Mouse (Mus musculus) midbrain, embryonic 14.5 days (tissue): ENCODE data around the gene Cd99l2. TPM values are rescaled to one million over a fixed set of nuclear protein-coding genes. Genes with fewer than 3 reads are reported as not detected.

Experiments used
- ATAC-seq: fragments of 200-750 bp; cut with Nextera tagmentation; 2 replicates; pipeline ENCODE4 v1.8.0; 2017; ENCODE audit warnings: moderate number of reproducible peaks, moderate library complexity; ENCODE audit not compliant: low FRiP score, low TSS enrichment
- DNase-seq: peaks from one replicate; pipeline ENCODE4 v3.0.0-alpha.2; 2015
- H3K27ac ChIP-seq: fragments of 300-500 bp; sonication (generic); replicated peaks from 2 replicates; pipeline ENCODE4 v1.5.1; 2014; ENCODE audit warnings: mild to moderate bottlenecking, low read depth, low read length, moderate library complexity
- H3K27me3 ChIP-seq: fragments of 300-500 bp; sonication (generic); 2 replicates; pipeline ENCODE4 v1.6.1; 2014; ENCODE audit warnings: low read length, control low read depth, mixed read lengths; ENCODE audit not compliant: control insufficient read depth, insufficient read depth
- H3K36me3 ChIP-seq: fragments of 300-500 bp; sonication (generic); 2 replicates; pipeline ENCODE4 v1.6.1; 2014; ENCODE audit warnings: low read length, control low read depth; ENCODE audit not compliant: control insufficient read depth, insufficient read depth
- H3K4me1 ChIP-seq: fragments of 300-500 bp; sonication (generic); 2 replicates; pipeline ENCODE4 v1.6.1; 2014; ENCODE audit warnings: mild to moderate bottlenecking, antibody characterized with exemption, low read length, control low read depth; ENCODE audit not compliant: control insufficient read depth, insufficient read depth
- H3K4me2 ChIP-seq: fragments of 300-500 bp; sonication (generic); 2 replicates; pipeline ENCODE4 v1.6.1; 2014; ENCODE audit warnings: mild to moderate bottlenecking, low read length, moderate library complexity
- H3K4me3 ChIP-seq: fragments of 300-500 bp; sonication (generic); replicated peaks from 2 replicates; pipeline ENCODE4 v1.5.1; 2014; ENCODE audit warnings: low read depth, low read length
- H3K9ac ChIP-seq: fragments of 300-500 bp; sonication (generic); replicated peaks from 2 replicates; pipeline ENCODE4 v1.6.1; 2014; ENCODE audit warnings: mild to moderate bottlenecking, low read length, moderate library complexity
- H3K9me3 ChIP-seq: fragments of 300-500 bp; sonication (generic); 2 replicates; pipeline ENCODE4 v1.6.1; 2016; ENCODE audit warnings: low read length, control low read depth, mixed read lengths; ENCODE audit not compliant: control insufficient read depth
- WGBS: fragments of 180-500 bp; shearing (Covaris S2); extraction: QIAGEN DNeasy Blood & Tissue Kit; methylation state at CpG from one replicate; pipeline ENCODE4 v1.1.7; 2014; 5-methylcytosine and 5-hydroxymethylcytosine counted together
- polyA plus RNA-seq: library from polyadenylated mRNA; unstranded; fragments of >200 nt; fragmentation: Nextera tagmentation; extraction: Ambion mirVana; gene quantifications from 2 replicates; pipeline ENCODE4 v1.2.1, GENCODE M21; 2014

Cd99l2 gene
- polyA plus RNA-seq, 1 experiment from 2014 or later = 52.8 TPM

- Histone ChIP-seq H3K9ac (no peak overlapping the region), H3K27ac (no peak overlapping the region), H3K4me3 (no peak overlapping the region), H3K4me1 (no peaks in the 10 kb centered on the region), H3K36me3 (no peaks in the 10 kb centered on the region), H3K9me3 (no peaks in the 10 kb centered on the region), H3K27me3 (no peaks in the 10 kb centered on the region), H3K4me2 (no peak overlapping the region)
- DNase-seq (no peak), ATAC-seq (no peak)
- 82% methylated on average over 3 of the region's 3 CpGs for WGBS
Observed at GRCm38 (mm10) chrX:71475992-71476391, 16.7 kb downstream of the Cd99l2 start.

GRCm38 (mm10) chrX:71475497-71475896 lies 17.2 kb downstream of the Cd99l2 start:
- no peak for ATAC-seq

GRCm38 (mm10) chrX:71475084-71475483 lies 17.6 kb downstream of the Cd99l2 start:
- ATAC-seq (no peak), DNase-seq (no peak)
- Histone ChIP-seq H3K9me3 (no peaks in the 10 kb centered on the region), H3K4me1 (no peaks in the 10 kb centered on the region), H3K4me3 (no peak overlapping the region), H3K4me2 (no peak overlapping the region), H3K36me3 (no peaks in the 10 kb centered on the region), H3K27ac (no peak overlapping the region), H3K27me3 (no peaks in the 10 kb centered on the region), H3K9ac (no peak overlapping the region)
- WGBS = 57% methylated on average over 3 of the region's 3 CpGs

More at GRCm38 (mm10) chrX:71475497-71475896, 17.2 kb downstream of the Cd99l2 start:
- H3K36me3 ChIP-seq = no peaks in the 10 kb centered on the region
- no peak overlapping the region for H3K9ac ChIP-seq
- no peaks in the 10 kb centered on the region for H3K27me3 ChIP-seq
- WGBS = 77% methylated on average over 3 of the region's 3 CpGs
- H3K27ac ChIP-seq = no peak overlapping the region
- no peak overlapping the region for H3K4me2 ChIP-seq
- no peak for DNase-seq
- no peaks in the 10 kb centered on the region for H3K9me3 ChIP-seq
- H3K4me1 ChIP-seq = no peaks in the 10 kb centered on the region
- H3K4me3 ChIP-seq = no peak overlapping the region

- no peak overlapping the region for H3K4me2 ChIP-seq
- no peak overlapping the region for H3K9ac ChIP-seq
- H3K4me3 ChIP-seq = no peak overlapping the region
- no peaks in the 10 kb centered on the region for H3K4me1 ChIP-seq
- H3K36me3 ChIP-seq = no peaks in the 10 kb centered on the region
- no peaks in the 10 kb centered on the region for H3K9me3 ChIP-seq
- 82% methylated on average over 3 of the region's 3 CpGs for WGBS
- DNase-seq (no peak), ATAC-seq (no peak)
- no peaks in the 10 kb centered on the region for H3K27me3 ChIP-seq
- H3K27ac ChIP-seq = 0 out of 2 replicates have a peak overlapping the region, but pooled peaks have one; percentile 26
Observed at GRCm38 (mm10) chrX:71474296-71474956, 18.2 kb downstream of the Cd99l2 start.

- 95% methylated on average over 5 of the region's 5 CpGs for WGBS
- Histone ChIP-seq H3K27me3 (no peaks in the 10 kb centered on the region), H3K9ac (no peak overlapping the region), H3K27ac (no peak overlapping the region), H3K4me3 (no peak overlapping the region), H3K4me2 (no peak overlapping the region), H3K4me1 (no peaks in the 10 kb centered on the region), H3K9me3 (no peaks in the 10 kb centered on the region), H3K36me3 (no peaks in the 10 kb centered on the region)
- DNase-seq (no peak), ATAC-seq (no peak)
Observed at GRCm38 (mm10) chrX:71468639-71469295, 23.9 kb downstream of the Cd99l2 start.

GRCm38 (mm10) chrX:71467491-71467890 lies 25.2 kb downstream of the Cd99l2 start:
- no peak overlapping the region for H3K9ac ChIP-seq
- H3K4me2 ChIP-seq = no peak overlapping the region
- H3K27ac ChIP-seq = no peak overlapping the region
- DNase-seq = no peak
- no peaks in the 10 kb centered on the region for H3K9me3 ChIP-seq
- H3K27me3 ChIP-seq = no peaks in the 10 kb centered on the region
- no peak for ATAC-seq
- no peaks in the 10 kb centered on the region for H3K36me3 ChIP-seq
- no peaks in the 10 kb centered on the region for H3K4me1 ChIP-seq
- 89% methylated on average over 3 of the region's 3 CpGs for WGBS
- H3K4me3 ChIP-seq = no peak overlapping the region

GRCm38 (mm10) chrX:71465417-71465816 lies 27.2 kb downstream of the Cd99l2 start:
- 85% methylated on average over 1 of the region's 1 CpGs for WGBS
- Histone ChIP-seq H3K9ac (no peak overlapping the region), H3K9me3 (no peaks in the 10 kb centered on the region), H3K4me3 (no peak overlapping the region), H3K36me3 (no peaks in the 10 kb centered on the region), H3K4me2 (no peak overlapping the region), H3K27me3 (no peaks in the 10 kb centered on the region), H3K27ac (no peak overlapping the region), H3K4me1 (no peaks in the 10 kb centered on the region)
- DNase-seq (no peak), ATAC-seq (no peak)

GRCm38 (mm10) chrX:71464138-71464826 lies 28.4 kb downstream of the Cd99l2 start:
- H3K4me1 ChIP-seq = no peaks in the 10 kb centered on the region
- no peaks in the 10 kb centered on the region for H3K27me3 ChIP-seq
- no peak overlapping the region for H3K4me2 ChIP-seq
- H3K36me3 ChIP-seq = no peaks in the 10 kb centered on the region
- ATAC-seq (no peak), DNase-seq (no peak)
- H3K9ac ChIP-seq = no peak overlapping the region
- 80% methylated on average over 7 of the region's 7 CpGs for WGBS
- no peak overlapping the region for H3K27ac ChIP-seq
- H3K4me3 ChIP-seq = no peak overlapping the region
- H3K9me3 ChIP-seq = no peaks in the 10 kb centered on the region
